Mouse (Mus musculus) lung, embryonic 16.5 days (tissue): ENCODE measurements at regions not wholly inside any gene's neighbourhood (a gene's known extent, or its start where the extent isn't known, plus 50 kb on each side); places are given as distances from the start of the nearest gene placed in this dataset.
A peak's percentile ranks its signal among the peaks of the same experiment; 100 is the strongest.

Source experiments
- ATAC-seq: fragments of 200-750 bp; cut with Nextera tagmentation; 2 replicates; pipeline ENCODE4 v1.8.0; 2017; ENCODE audit warnings: low read depth, mild to moderate bottlenecking, moderate library complexity
- H3K27ac ChIP-seq: fragments of 300-500 bp; sonication (generic); 2 replicates; pipeline ENCODE4 v1.5.1; 2014; ENCODE audit warnings: mild to moderate bottlenecking, control low read depth, low read length
- H3K27me3 ChIP-seq: fragments of 300-500 bp; sonication (generic); 2 replicates; pipeline ENCODE4 v1.6.1; 2014; ENCODE audit warnings: low read depth, low read length, mixed read lengths; ENCODE audit not compliant: control insufficient read depth, insufficient read depth
- H3K36me3 ChIP-seq: fragments of 300-500 bp; sonication (generic); 2 replicates; pipeline ENCODE4 v1.6.1; 2014; ENCODE audit warnings: low read length; ENCODE audit not compliant: control insufficient read depth, insufficient read depth
- H3K4me1 ChIP-seq: fragments of 300-500 bp; sonication (generic); replicated peaks from 2 replicates; pipeline ENCODE4 v1.6.1; 2014; ENCODE audit warnings: low read length, mixed read lengths; ENCODE audit not compliant: control insufficient read depth, insufficient read depth
- H3K4me2 ChIP-seq: fragments of 300-500 bp; sonication (generic); 2 replicates; pipeline ENCODE4 v1.6.1; 2014; ENCODE audit warnings: low read depth, low read length, control low read depth
- H3K4me3 ChIP-seq: fragments of 300-500 bp; sonication (generic); 2 replicates; pipeline ENCODE4 v1.5.1; 2014; ENCODE audit warnings: mild to moderate bottlenecking, low read length, control low read depth
- H3K9ac ChIP-seq: fragments of 300-500 bp; sonication (generic); 2 replicates; pipeline ENCODE4 v1.6.1; 2014; ENCODE audit warnings: low read length, control low read depth
- H3K9me3 ChIP-seq: fragments of 300-500 bp; sonication (generic); 2 replicates; pipeline ENCODE4 v1.6.1; 2016; ENCODE audit warnings: low read length; ENCODE audit not compliant: control insufficient read depth
- WGBS: fragments of 180-500 bp; shearing (Covaris S2); extraction: QIAGEN DNeasy Blood & Tissue Kit; methylation state at CpG from one replicate; pipeline ENCODE4 v1.1.7; 2014; 5-methylcytosine and 5-hydroxymethylcytosine counted together

DNA sequence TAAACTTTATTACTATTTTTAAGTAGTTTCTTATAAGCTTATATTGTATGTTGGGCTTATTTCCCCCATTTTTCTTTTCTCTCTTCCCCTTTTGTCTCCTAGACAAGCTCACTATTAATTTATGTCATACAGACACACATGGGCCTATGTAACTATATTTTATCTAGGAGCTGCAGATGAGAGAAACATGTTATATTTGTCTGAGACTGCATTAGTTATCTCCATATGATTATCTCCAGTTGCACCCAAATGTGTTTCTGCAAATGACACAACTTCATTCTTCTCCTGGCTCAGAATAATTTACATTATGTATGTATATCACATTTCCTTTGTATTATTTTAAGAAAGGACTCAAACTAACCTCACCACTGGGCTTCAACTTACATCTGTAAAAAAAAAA lies 501.3 kb downstream of the Olfm4 start:
- H3K27me3 ChIP-seq, result no peaks in the 10 kb centered on the region
- no peak overlapping the region for H3K27ac ChIP-seq
- no peak overlapping the region for H3K4me2 ChIP-seq
- H3K9me3 ChIP-seq, result no peaks in the 10 kb centered on the region
- no peak for ATAC-seq
- no peak overlapping the region for H3K4me3 ChIP-seq
- H3K4me1 ChIP-seq, result no peaks in the 10 kb centered on the region
- no peak overlapping the region for H3K9ac ChIP-seq
- H3K36me3 ChIP-seq, result no peaks in the 10 kb centered on the region

DNA sequence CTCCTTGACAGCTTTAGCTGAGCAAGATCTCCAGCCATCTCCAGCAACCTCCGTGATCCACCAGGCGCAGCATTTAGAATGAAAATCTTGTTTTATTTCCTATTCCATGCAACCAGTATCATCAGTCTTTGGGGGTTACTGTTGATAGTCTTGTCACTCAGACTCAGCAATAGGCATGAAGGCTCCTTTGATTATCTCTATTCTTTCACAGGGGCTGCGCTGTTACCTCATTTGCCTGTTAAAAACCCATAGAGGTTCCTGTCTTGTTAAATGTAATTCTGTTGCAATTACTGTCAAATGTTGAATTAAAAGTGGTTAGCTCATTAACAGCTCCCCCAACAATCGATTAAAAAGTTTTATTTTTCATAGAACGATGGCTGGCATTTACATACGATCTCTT lies 502.7 kb downstream of the Olfm4 start:
- Histone ChIP-seq H3K9ac (no peak overlapping the region), H3K4me1 (no peaks in the 10 kb centered on the region), H3K9me3 (no peaks in the 10 kb centered on the region), H3K27ac (no peak overlapping the region), H3K4me2 (no peak overlapping the region), H3K36me3 (no peaks in the 10 kb centered on the region), H3K27me3 (no peaks in the 10 kb centered on the region), H3K4me3 (no peak overlapping the region)
- ATAC-seq, result no peak
- 88% methylated on average over 6 of the region's 6 CpGs for WGBS

DNA sequence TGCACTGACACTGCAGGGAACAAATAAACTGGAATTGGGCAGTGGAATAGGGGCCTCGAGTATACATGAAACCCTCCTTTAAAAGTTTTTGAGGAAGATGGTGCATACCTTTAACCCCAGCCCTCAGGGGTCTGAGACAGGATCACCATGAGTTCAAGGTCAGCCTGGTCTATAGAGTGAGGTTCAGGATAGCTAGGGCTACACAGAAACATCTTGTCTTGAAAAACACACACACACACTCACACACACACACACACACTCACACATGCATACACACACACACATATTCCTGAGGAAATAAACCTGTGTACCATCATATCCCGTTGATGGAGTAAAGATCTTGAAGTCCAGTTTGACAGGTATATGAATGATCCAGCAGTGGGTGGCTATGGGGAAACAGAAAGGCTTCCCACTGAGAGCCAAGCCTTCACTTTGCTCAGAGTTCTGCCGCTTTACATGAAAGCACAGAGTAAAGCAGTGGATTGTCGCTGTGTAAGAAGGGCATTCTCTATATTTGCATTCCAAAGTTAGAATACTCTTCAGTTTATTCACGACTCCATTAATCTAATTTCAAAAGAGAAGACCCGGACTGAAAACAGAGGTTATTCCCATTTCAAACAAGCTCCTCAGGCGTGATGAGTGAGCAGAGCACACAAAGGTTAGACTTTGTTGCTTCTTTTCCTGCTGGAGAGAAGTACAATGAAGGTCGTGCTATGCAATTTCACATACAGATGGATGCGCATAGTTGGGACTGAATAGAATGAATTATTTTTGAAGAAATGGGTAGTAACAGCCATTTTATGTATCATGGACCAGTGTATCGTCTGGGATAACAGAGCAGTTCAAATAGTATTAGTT lies 508.4 kb downstream of the Olfm4 start:
- WGBS, result 76% methylated on average over 10 of the region's 10 CpGs
- H3K4me3 ChIP-seq, result no peak overlapping the region

DNA sequence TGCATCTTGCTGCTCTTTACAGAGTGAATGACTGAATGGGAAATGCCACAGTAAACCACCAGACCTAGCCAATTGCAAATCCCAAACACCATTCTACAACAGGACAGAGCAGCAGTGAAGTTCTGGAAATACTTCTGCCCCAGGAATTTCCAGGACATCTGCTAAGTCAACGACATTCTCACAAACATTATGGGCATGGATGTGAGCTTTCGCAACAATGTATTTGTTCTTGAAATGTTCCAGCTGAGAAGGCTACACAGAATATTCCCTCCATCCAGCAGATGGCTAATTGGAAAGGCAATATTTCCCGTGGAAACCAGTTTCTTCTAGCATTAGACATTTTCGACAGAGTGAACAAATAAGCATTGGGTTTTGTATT lies 509.0 kb downstream of the Olfm4 start:
- no peaks in the 10 kb centered on the region for H3K27me3 ChIP-seq
- H3K9me3 ChIP-seq, result no peaks in the 10 kb centered on the region
- peak; percentile 71 for ATAC-seq
- H3K9ac ChIP-seq, result no peak overlapping the region
- 70% methylated on average over 4 of the region's 4 CpGs for WGBS
- H3K27ac ChIP-seq, result no peak overlapping the region
- H3K4me1 ChIP-seq, result no peaks in the 10 kb centered on the region
- no peak overlapping the region for H3K4me3 ChIP-seq
- no peaks in the 10 kb centered on the region for H3K36me3 ChIP-seq
- no peak overlapping the region for H3K4me2 ChIP-seq

More for the DNA sequence above, 508.4 kb downstream of the Olfm4 start:
- no peak overlapping the region for H3K4me2 ChIP-seq
- no peak for ATAC-seq
- no peak overlapping the region for H3K27ac ChIP-seq
- no peaks in the 10 kb centered on the region for H3K36me3 ChIP-seq
- H3K9ac ChIP-seq, result no peak overlapping the region
- no peaks in the 10 kb centered on the region for H3K27me3 ChIP-seq
- H3K4me1 ChIP-seq, result no peaks in the 10 kb centered on the region
- no peaks in the 10 kb centered on the region for H3K9me3 ChIP-seq

DNA sequence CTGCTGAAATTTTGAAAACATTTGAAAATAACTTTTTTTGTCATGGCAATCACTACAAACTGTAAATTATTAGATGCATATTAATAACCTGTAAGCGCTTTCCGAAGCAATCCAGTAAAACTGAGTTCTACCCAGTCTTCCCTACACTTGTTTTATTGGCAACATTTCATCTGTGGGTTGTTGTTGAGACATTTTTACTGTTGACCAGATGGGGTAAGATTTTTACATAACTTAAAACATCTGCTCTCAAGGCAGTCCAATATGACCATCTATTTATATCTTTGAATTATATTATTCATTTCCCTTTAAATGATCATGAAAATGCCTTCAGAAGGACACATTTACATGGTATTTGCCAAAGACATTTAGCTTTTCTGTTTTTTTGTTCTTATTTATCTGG lies 520.5 kb downstream of the Olfm4 start:
- Histone ChIP-seq H3K36me3 (no peaks in the 10 kb centered on the region), H3K27ac (no peak overlapping the region), H3K27me3 (no peaks in the 10 kb centered on the region), H3K9ac (no peak overlapping the region), H3K4me3 (no peak overlapping the region), H3K4me2 (no peak overlapping the region), H3K9me3 (no peaks in the 10 kb centered on the region), H3K4me1 (no peaks in the 10 kb centered on the region)
- WGBS, result 89% methylated on average over 2 of the region's 2 CpGs
- ATAC-seq, result no peak

DNA sequence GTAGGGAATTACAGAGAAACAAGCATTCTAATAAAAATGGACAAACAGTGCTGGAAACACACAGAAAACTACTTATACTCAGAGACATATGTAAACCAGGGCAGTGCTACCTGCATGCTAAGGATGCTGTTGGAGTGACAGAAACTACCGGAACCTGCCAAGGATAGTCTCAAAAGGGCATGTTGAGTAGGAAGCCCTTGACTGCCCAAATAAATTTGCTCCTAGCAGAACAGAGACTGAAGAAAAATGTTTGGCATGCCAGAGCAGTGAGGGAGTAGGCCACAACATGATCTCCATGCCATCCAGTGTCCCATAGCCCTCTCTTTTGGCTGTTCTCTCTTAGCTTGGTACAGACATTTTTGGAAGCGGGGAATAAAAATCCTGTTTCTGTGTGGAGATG lies 532.7 kb downstream of the Olfm4 start:
- no peaks in the 10 kb centered on the region for H3K36me3 ChIP-seq
- H3K4me2 ChIP-seq, result no peak overlapping the region
- WGBS, result 91% methylated on average over 2 of the region's 2 CpGs
- ATAC-seq, result no peak
- no peak overlapping the region for H3K9ac ChIP-seq
- H3K4me1 ChIP-seq, result no peaks in the 10 kb centered on the region
- H3K27ac ChIP-seq, result no peak overlapping the region
- no peak overlapping the region for H3K4me3 ChIP-seq
- no peaks in the 10 kb centered on the region for H3K27me3 ChIP-seq
- no peaks in the 10 kb centered on the region for H3K9me3 ChIP-seq

DNA sequence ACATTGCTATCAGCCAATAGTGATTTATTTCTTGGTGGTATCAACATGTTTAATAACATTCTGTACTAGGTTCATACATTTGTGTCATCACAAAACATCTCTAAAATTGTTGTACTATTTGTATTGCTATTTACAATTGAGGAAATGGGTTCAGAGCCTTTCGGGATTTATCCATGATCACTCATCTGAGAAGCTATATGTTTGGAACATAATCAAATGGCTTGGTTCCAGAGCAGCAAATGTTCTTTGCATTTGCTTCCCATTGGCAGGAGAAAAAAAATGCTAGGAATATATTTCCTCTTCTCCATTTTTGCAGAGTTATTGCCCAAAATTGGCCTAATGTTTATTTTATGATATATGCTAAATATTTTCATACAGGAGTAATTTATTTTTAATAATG lies 537.3 kb downstream of the Olfm4 start:
- no peaks in the 10 kb centered on the region for H3K4me1 ChIP-seq
- H3K4me3 ChIP-seq, result no peak overlapping the region
- no peak overlapping the region for H3K9ac ChIP-seq
- H3K4me2 ChIP-seq, result no peak overlapping the region
- H3K36me3 ChIP-seq, result no peaks in the 10 kb centered on the region
- peak; percentile 34; the same call in 1 of the 2 replicates for ATAC-seq
- H3K27ac ChIP-seq, result no peak overlapping the region
- H3K27me3 ChIP-seq, result no peaks in the 10 kb centered on the region
- WGBS, result 37% methylated on average over 1 of the region's 1 CpGs
- H3K9me3 ChIP-seq, result no peaks in the 10 kb centered on the region

DNA sequence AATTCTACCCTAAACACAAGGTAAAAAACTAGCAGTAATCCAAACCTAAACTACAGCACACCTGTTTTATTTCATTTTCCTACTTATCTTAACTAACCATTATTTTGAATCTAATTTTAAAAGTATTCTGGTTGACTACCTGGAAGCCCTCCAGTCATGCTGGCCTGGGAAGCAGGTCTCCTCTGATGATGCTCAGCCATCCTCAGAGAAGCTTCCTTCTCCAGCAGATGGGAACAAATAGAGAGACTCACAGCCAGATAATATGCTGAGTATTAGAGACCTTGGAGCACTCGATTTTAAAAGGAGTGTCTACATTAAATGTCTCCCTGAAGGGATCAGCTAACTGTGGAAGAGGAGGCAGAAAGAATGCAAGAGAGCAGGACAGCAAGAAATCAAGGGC lies 537.8 kb downstream of the Olfm4 start:
- H3K9me3 ChIP-seq, result no peaks in the 10 kb centered on the region
- H3K4me3 ChIP-seq, result no peak overlapping the region
- no peak overlapping the region for H3K4me2 ChIP-seq
- no peaks in the 10 kb centered on the region for H3K4me1 ChIP-seq
- H3K36me3 ChIP-seq, result no peaks in the 10 kb centered on the region
- H3K27ac ChIP-seq, result no peak overlapping the region
- no peaks in the 10 kb centered on the region for H3K27me3 ChIP-seq
- 54% methylated on average over 1 of the region's 1 CpGs for WGBS
- no peak for ATAC-seq
- H3K9ac ChIP-seq, result no peak overlapping the region

DNA sequence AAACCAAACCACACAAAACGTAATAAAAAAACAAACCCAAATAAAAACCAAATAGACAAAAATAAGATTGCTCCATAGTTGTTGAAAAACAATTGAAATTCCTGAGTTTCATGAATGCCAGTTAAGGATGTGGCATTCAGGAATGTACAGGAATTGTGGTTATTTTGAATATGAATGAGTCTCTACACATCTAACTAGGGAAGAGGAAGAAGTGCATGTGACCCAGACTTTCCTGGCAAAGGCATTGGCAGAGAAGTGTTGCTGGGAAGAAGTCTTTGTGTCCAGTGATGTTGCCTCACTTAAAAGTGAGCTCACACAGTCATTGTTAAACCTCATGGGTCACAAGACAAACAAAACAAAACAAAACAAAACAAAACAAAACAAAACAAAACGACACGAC lies 538.7 kb downstream of the Olfm4 start:
- Histone ChIP-seq H3K4me2 (no peak overlapping the region), H3K9ac (no peak overlapping the region), H3K4me1 (no peaks in the 10 kb centered on the region), H3K9me3 (no peaks in the 10 kb centered on the region), H3K4me3 (no peak overlapping the region), H3K27me3 (no peaks in the 10 kb centered on the region), H3K36me3 (no peaks in the 10 kb centered on the region), H3K27ac (no peak overlapping the region)
- no peak for ATAC-seq
- WGBS, result 69% methylated on average over 3 of the region's 3 CpGs
